ENCODE assay signal across 7 mouse cellular contexts in the genomic region with DNA sequence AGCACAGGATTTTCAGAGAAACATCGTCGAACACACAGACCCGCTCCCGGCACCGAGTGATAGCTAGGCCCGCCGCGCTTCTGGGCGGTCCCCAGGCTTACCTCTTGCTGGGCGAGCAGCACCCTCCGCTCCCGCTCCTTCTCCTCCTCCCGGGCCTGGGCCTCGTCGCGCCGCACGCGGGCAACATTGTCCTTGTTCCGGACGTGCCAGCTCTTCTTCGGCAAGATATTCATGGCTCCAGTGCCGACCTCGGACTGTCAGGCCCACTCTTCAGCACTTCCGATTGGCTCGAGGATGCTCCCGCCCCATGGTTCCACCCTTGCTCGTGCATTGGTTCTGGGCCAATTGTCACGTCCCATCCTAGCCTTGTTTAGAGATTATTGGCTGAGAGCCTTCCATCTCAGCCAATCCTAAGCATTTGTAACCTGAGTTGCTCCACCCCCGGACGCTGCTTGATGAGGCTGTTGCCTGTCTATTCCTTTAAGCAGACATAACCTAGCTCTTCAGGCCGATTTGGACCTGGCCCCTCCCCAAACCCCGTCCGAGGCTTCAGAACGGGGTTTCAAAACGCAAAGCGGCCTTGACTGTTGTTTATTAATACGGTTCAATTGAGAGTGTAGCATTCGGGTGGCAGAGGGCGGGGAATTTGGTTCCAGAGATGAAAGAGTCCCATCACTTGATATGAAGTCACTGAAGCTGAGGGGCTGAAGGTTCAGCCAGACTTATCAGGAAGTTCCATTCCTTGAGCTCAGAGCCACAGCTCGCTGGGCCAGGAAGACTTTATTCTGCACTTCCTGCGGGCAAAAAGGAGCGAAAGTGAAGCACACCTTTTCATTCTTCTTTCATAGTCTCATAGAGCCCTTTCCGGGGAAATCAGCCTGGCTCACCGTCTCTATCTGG. TPM values are rescaled to one million over a fixed set of nuclear protein-coding genes. Genes with fewer than 3 reads are reported as not detected.
DNase-seq lines count a peak whose midpoint lies in the region; ATAC-seq and TF ChIP-seq lines count a peak whose summit lies in the region.

A gene (minus strand): TSS at position 626 of the 900 bp plus-strand sequence.

- peak; percentile 74 for TF ChIP-seq POLR2A in small intestine, adult 2 months (IDR thresholded peaks at IDR 0.05; ENCODE audit: low read depth, low read length)

- peak; percentile 98 for ATAC-seq in intestine, postnatal 0 days
- peak; percentile 99 for ATAC-seq in midbrain, embryonic 12.5 days (ENCODE audit: low FRiP score, low read depth)

- TF ChIP-seq CTCF in intestine, postnatal 0 days (IDR thresholded peaks at IDR 0.05; ENCODE audit: low read depth) = no peak
- no peak for TF ChIP-seq CTCF in small intestine, adult 2 months (IDR thresholded peaks at IDR 0.05; ENCODE audit: extremely low read depth, insufficient read length, insufficient replicate concordance, low read depth, low read length)

- no peaks in the 10 kb centered on the region for H3K27me3 ChIP-seq in embryonic facial prominence, embryonic 10.5 days (replicated peaks; ENCODE audit: low read depth, poor library complexity, severe bottlenecking)
- H3K27me3 ChIP-seq in intestine, postnatal 0 days (replicated peaks; ENCODE audit: control insufficient read depth, insufficient read depth, low read length) = no peaks in the 10 kb centered on the region
- no peaks in the 10 kb centered on the region for H3K27me3 ChIP-seq in midbrain, embryonic 12.5 days
- H3K27me3 ChIP-seq in small intestine, adult 2 months (ENCODE audit: control insufficient read depth, insufficient read depth, low read length) = no peaks in the 10 kb centered on the region

- peaks cover 33% of the 10 kb centered on the region for H3K36me3 ChIP-seq in embryonic facial prominence, embryonic 10.5 days (replicated peaks)
- H3K36me3 ChIP-seq in intestine, postnatal 0 days (ENCODE audit: control insufficient read depth, insufficient read depth) = peaks cover 21% of the 10 kb centered on the region
- peaks cover 28% of the 10 kb centered on the region for H3K36me3 ChIP-seq in midbrain, embryonic 12.5 days
- peaks cover 29% of the 10 kb centered on the region for H3K36me3 ChIP-seq in small intestine, adult 2 months (ENCODE audit: control insufficient read depth, insufficient read depth, low read length)

- DNase-seq in adrenal gland, postnatal 10 days = peak; percentile 96
- DNase-seq in embryonic facial prominence, embryonic 10.5 days (ENCODE audit: low spot score) = peak; percentile 93
- peak; percentile 93 for DNase-seq in gonadal fat pad, adult 2 months (ENCODE audit: low read depth)
- peak; percentile 97 for DNase-seq in left cerebral cortex, postnatal 4 days

- intact Hi-C loops in left cerebral cortex, postnatal 4 days (cut with DNase I) = no loop called here

- WGBS in embryonic facial prominence, embryonic 10.5 days = 5% methylated on average over 45 of the region's 45 CpGs
- 2% methylated on average over 45 of the region's 45 CpGs for WGBS in intestine, postnatal 0 days
- WGBS in midbrain, embryonic 12.5 days = 4% methylated on average over 45 of the region's 45 CpGs
- WGBS in small intestine, adult 2 months = 2% methylated on average over 45 of the region's 45 CpGs

- H3K4me1 ChIP-seq in embryonic facial prominence, embryonic 10.5 days = peaks cover 36% of the 10 kb centered on the region
- no peaks in the 10 kb centered on the region for H3K4me1 ChIP-seq in intestine, postnatal 0 days (replicated peaks; ENCODE audit: control insufficient read depth, insufficient read depth, low read length)
- peaks cover 26% of the 10 kb centered on the region for H3K4me1 ChIP-seq in midbrain, embryonic 12.5 days
- H3K4me1 ChIP-seq in small intestine, adult 2 months (ENCODE audit: control insufficient read depth, insufficient read depth, insufficient read length, low read length) = peaks cover 14% of the 10 kb centered on the region

- H3K4me2 ChIP-seq in intestine, postnatal 0 days (replicated peaks; ENCODE audit: low read depth) = peak within 1 kb of the TSS; percentile 71
- peak within 1 kb of the TSS; percentile 80 for H3K4me2 ChIP-seq in midbrain, embryonic 12.5 days (replicated peaks)

- H3K4me3 ChIP-seq in embryonic facial prominence, embryonic 10.5 days = peak within 1 kb of the TSS; percentile 83
- H3K4me3 ChIP-seq in intestine, postnatal 0 days (ENCODE audit: low read depth, low read length) = peak within 1 kb of the TSS; percentile 56
- peak within 1 kb of the TSS; percentile 77 for H3K4me3 ChIP-seq in midbrain, embryonic 12.5 days
- peak within 1 kb of the TSS; percentile 76 for H3K4me3 ChIP-seq in small intestine, adult 2 months (ENCODE audit: low read depth, low read length)

- peak within 1 kb of the TSS; percentile 76 for H3K9ac ChIP-seq in intestine, postnatal 0 days (ENCODE audit: low read depth, low read length)
- peak within 1 kb of the TSS; percentile 79 for H3K9ac ChIP-seq in midbrain, embryonic 12.5 days (replicated peaks)

- H3K9me3 ChIP-seq in embryonic facial prominence, embryonic 10.5 days = no peaks in the 10 kb centered on the region
- no peaks in the 10 kb centered on the region for H3K9me3 ChIP-seq in intestine, postnatal 0 days (ENCODE audit: control insufficient read depth)
- H3K9me3 ChIP-seq in midbrain, embryonic 12.5 days = no peaks in the 10 kb centered on the region

- H3K27ac ChIP-seq in embryonic facial prominence, embryonic 10.5 days (replicated peaks) = peak within 1 kb of the TSS; percentile 88
- H3K27ac ChIP-seq in intestine, postnatal 0 days (ENCODE audit: low read depth, low read length) = peak within 1 kb of the TSS; percentile 84
- peak within 1 kb of the TSS; percentile 84 for H3K27ac ChIP-seq in midbrain, embryonic 12.5 days (replicated peaks)
- H3K27ac ChIP-seq in small intestine, adult 2 months (ENCODE audit: insufficient read depth, low read depth, low read length) = peak within 1 kb of the TSS; percentile 78

RNA-seq across cellular contexts. Expression of the gene that starts here (rescaled TPM):
- 10 to 100 TPM; 11.9 to 13.2 TPM for total RNA-seq in adrenal gland, postnatal 10 days (2021)
- polyA plus RNA-seq in embryonic facial prominence, embryonic 10.5 days (2016; fragmentation: Nextera tagmentation; extraction: Ambion mirVana) = 15.8 and 17.8 TPM in 2 replicates
- polyA plus RNA-seq in gonadal fat pad, adult 2 months (2012; rRNA removed) = 4.5 and 5.0 TPM in 2 replicates
- polyA plus RNA-seq in intestine, postnatal 0 days (2015; fragmentation: Nextera tagmentation; extraction: Ambion mirVana) = 10.1 and 11.2 TPM in 2 replicates
- total RNA-seq in left cerebral cortex, postnatal 4 days (2021) = 1 to 10 TPM; 6.2 to 8.2 TPM
- 23.1 and 25.6 TPM in 2 replicates for polyA plus RNA-seq in midbrain, embryonic 12.5 days (2016; fragmentation: Nextera tagmentation; extraction: Ambion mirVana)
- 2.4 and 5.1 TPM in 2 replicates for polyA plus RNA-seq in small intestine, adult 2 months (2012; rRNA removed)

Comparison
In these comparisons a context has a peak if more than half of its experiments do, and no peak if none do; other contexts are left out.
1. Peak in every context shown above with its lines: DNase-seq, ATAC-seq, H3K4me3 ChIP-seq and H3K27ac ChIP-seq.